8 mouse cellular contexts compared by ENCODE assay signal in genomic region chr9:120571593-120572385, GRCm38 (mm10). TPM values are rescaled to one million over a fixed set of nuclear protein-coding genes. Genes with fewer than 3 reads are reported as not detected.
A peak's percentile ranks its signal among the peaks of the same experiment; 100 is the strongest.
DNase-seq lines count a peak whose midpoint lies in the region; ATAC-seq and TF ChIP-seq lines count a peak whose summit lies in the region.

No protein-coding gene starts in this region.

- no peaks in the 10 kb centered on the region for H3K9me3 ChIP-seq in lung, embryonic 15.5 days
- H3K9me3 ChIP-seq in intestine, postnatal 0 days (ENCODE audit: control insufficient read depth), result no peaks in the 10 kb centered on the region
- no peaks in the 10 kb centered on the region for H3K9me3 ChIP-seq in neural tube, embryonic 15.5 days (replicated peaks)

- no peak for DNase-seq in lung, postnatal 4 days
- DNase-seq in cerebellum, adult 9-11 months, result no peak
- no peak for DNase-seq in cerebellum, adult 9-10 months
- DNase-seq in cerebellum, adult 11-12 months, result no peak

- H3K27ac ChIP-seq in lung, embryonic 15.5 days, result peak overlapping the region; percentile 83
- peak overlapping the region; percentile 47 for H3K27ac ChIP-seq in embryonic fibroblast, embryonic 13.5 days (ENCODE audit: insufficient read depth, low read length)
- H3K27ac ChIP-seq in intestine, postnatal 0 days (ENCODE audit: low read depth, low read length), result peak overlapping the region; percentile 50; the same call in 1 of the 2 replicates
- peak overlapping the region; percentile 90 for H3K27ac ChIP-seq in neural tube, embryonic 15.5 days (replicated peaks)

- peak; percentile 83 for ATAC-seq in lung, embryonic 15.5 days (ENCODE audit: borderline replicate concordance, extremely low read depth, low FRiP score, low TSS enrichment)
- ATAC-seq in intestine, postnatal 0 days, result peak; percentile 78
- peak; percentile 77 for ATAC-seq in neural tube, embryonic 15.5 days (ENCODE audit: low FRiP score)

- peak overlapping the region; percentile 93 for H3K4me3 ChIP-seq in lung, embryonic 15.5 days
- peak overlapping the region; percentile 98 for H3K4me3 ChIP-seq in embryonic fibroblast, embryonic 13.5 days (ENCODE audit: insufficient read depth, low read length)
- H3K4me3 ChIP-seq in intestine, postnatal 0 days (ENCODE audit: low read depth, low read length), result peak overlapping the region; percentile 73
- peak overlapping the region; percentile 90 for H3K4me3 ChIP-seq in neural tube, embryonic 15.5 days (replicated peaks)

- peaks cover 41% of the 10 kb centered on the region for H3K36me3 ChIP-seq in lung, embryonic 15.5 days
- peaks cover 26% of the 10 kb centered on the region for H3K36me3 ChIP-seq in intestine, postnatal 0 days (ENCODE audit: control insufficient read depth, insufficient read depth)
- peaks cover 38% of the 10 kb centered on the region for H3K36me3 ChIP-seq in neural tube, embryonic 15.5 days

- H3K9ac ChIP-seq in lung, embryonic 15.5 days, result peak overlapping the region; percentile 96
- peak overlapping the region; percentile 70 for H3K9ac ChIP-seq in intestine, postnatal 0 days (ENCODE audit: low read depth, low read length)
- H3K9ac ChIP-seq in neural tube, embryonic 15.5 days (replicated peaks), result peak overlapping the region; percentile 86

- under 1% methylated on average over 53 of the region's 53 CpGs for WGBS in lung, embryonic 15.5 days
- under 1% methylated on average over 52 of the region's 53 CpGs for WGBS in intestine, postnatal 0 days
- WGBS in neural tube, embryonic 15.5 days, result under 1% methylated on average over 49 of the region's 53 CpGs

- no peaks in the 10 kb centered on the region for H3K27me3 ChIP-seq in lung, embryonic 15.5 days
- H3K27me3 ChIP-seq in intestine, postnatal 0 days (replicated peaks; ENCODE audit: control insufficient read depth, insufficient read depth, low read length), result no peaks in the 10 kb centered on the region
- no peaks in the 10 kb centered on the region for H3K27me3 ChIP-seq in neural tube, embryonic 15.5 days (replicated peaks)

- H3K4me1 ChIP-seq in lung, embryonic 15.5 days, result peaks cover 21% of the 10 kb centered on the region
- H3K4me1 ChIP-seq in embryonic fibroblast, embryonic 13.5 days (ENCODE audit: control insufficient read depth, insufficient read depth, low read length), result peaks cover 5% of the 10 kb centered on the region
- H3K4me1 ChIP-seq in intestine, postnatal 0 days (replicated peaks; ENCODE audit: control insufficient read depth, insufficient read depth, low read length), result 0 out of 2 replicates have a peak, but pooled peaks cover 5% of the 10 kb centered on the region
- peaks cover 38% of the 10 kb centered on the region for H3K4me1 ChIP-seq in neural tube, embryonic 15.5 days

- H3K4me2 ChIP-seq in lung, embryonic 15.5 days, result peak overlapping the region; percentile 85
- peak overlapping the region; percentile 68 for H3K4me2 ChIP-seq in intestine, postnatal 0 days (replicated peaks; ENCODE audit: low read depth)
- peak overlapping the region; percentile 89 for H3K4me2 ChIP-seq in neural tube, embryonic 15.5 days

- TF ChIP-seq POLR2A in embryonic fibroblast, embryonic 13.5 days (IDR thresholded peaks at IDR 0.05; ENCODE audit: low read depth, low read length), result no peak

- no peak for TF ChIP-seq CTCF in embryonic fibroblast, embryonic 13.5 days (IDR thresholded peaks at IDR 0.05; ENCODE audit: borderline replicate concordance, insufficient read depth, low read length)
- TF ChIP-seq CTCF in intestine, postnatal 0 days (IDR thresholded peaks at IDR 0.05; ENCODE audit: low read depth), result 0 out of 2 replicates have a peak, but pooled peaks have one; percentile 2

RNA-seq across cellular contexts. Expression of gene Rpl14, which starts 0.5 kb away (rescaled TPM):
- 695 and 737 TPM in 2 replicates for polyA plus RNA-seq in lung, embryonic 15.5 days (2015; fragmentation: Nextera tagmentation; extraction: Ambion mirVana)
- polyA plus RNA-seq in embryonic fibroblast, embryonic 13.5 days (2011; ENCODE audit: insufficient read length, low read depth, missing spikeins), result 830 and 831 TPM in 2 replicates
- polyA plus RNA-seq in intestine, postnatal 0 days (2015; fragmentation: Nextera tagmentation; extraction: Ambion mirVana), result 500 and 505 TPM in 2 replicates
- 431 and 489 TPM in 2 replicates for polyA plus RNA-seq in neural tube, embryonic 15.5 days (2015; fragmentation: Nextera tagmentation; extraction: Ambion mirVana)

RNA-seq across cellular contexts. Expression of gene Entpd3, which starts 32.2 kb away (rescaled TPM):
- polyA plus RNA-seq in lung, embryonic 15.5 days (2015; fragmentation: Nextera tagmentation; extraction: Ambion mirVana), result 10.3 and 10.6 TPM in 2 replicates
- polyA plus RNA-seq in embryonic fibroblast, embryonic 13.5 days (2011; ENCODE audit: insufficient read length, low read depth, missing spikeins), result 0.57 and 4.3 TPM in 2 replicates
- polyA plus RNA-seq in intestine, postnatal 0 days (2015; fragmentation: Nextera tagmentation; extraction: Ambion mirVana), result 1.2 and 1.3 TPM in 2 replicates
- 4.8 and 5.0 TPM in 2 replicates for polyA plus RNA-seq in neural tube, embryonic 15.5 days (2015; fragmentation: Nextera tagmentation; extraction: Ambion mirVana)
